Mouse (Mus musculus) testis, adult 2 months (tissue): ENCODE results near the gene Sh2d7. TPM values are rescaled to one million over a fixed set of nuclear protein-coding genes. Genes with fewer than 3 reads are reported as not detected.
A peak's percentile ranks its signal among the peaks of the same experiment; 100 is the strongest.

ENCODE experiments used
- H3K27ac ChIP-seq: fragments of 200-500 bp; 2 replicates; pipeline ENCODE4 v1.5.1; 2012; ENCODE audit warnings: low read depth, low read length; ENCODE audit not compliant: control insufficient read depth, insufficient read depth
- H3K27me3 ChIP-seq: fragments of 200-500 bp; 2 replicates; pipeline ENCODE4 v1.6.1; 2012; ENCODE audit warnings: mild to moderate bottlenecking, low read length, moderate library complexity; ENCODE audit not compliant: control insufficient read depth, insufficient read depth
- H3K36me3 ChIP-seq: fragments of 200-500 bp; 2 replicates; pipeline ENCODE4 v1.6.1; 2012; ENCODE audit warnings: mild to moderate bottlenecking, low read length; ENCODE audit not compliant: control insufficient read depth, insufficient read depth
- H3K4me1 ChIP-seq: fragments of 200-500 bp; 2 replicates; pipeline ENCODE4 v1.6.1; 2012; ENCODE audit warnings: low read length; ENCODE audit not compliant: control insufficient read depth, insufficient read depth
- H3K4me3 ChIP-seq: fragments of 200-500 bp; 2 replicates; pipeline ENCODE4 v1.5.1; 2012; ENCODE audit warnings: low read depth, mild to moderate bottlenecking, low read length, moderate library complexity, mixed read lengths; ENCODE audit not compliant: control insufficient read depth
- CTCF ChIP-seq: fragments of 200-500 bp; IDR thresholded peaks from 2 replicates; pipeline ENCODE4 v1.5.1; 2012; ENCODE audit warnings: low read depth, mild to moderate bottlenecking, inconsistent platforms, low read length, moderate library complexity; ENCODE audit not compliant: control insufficient read depth, insufficient read depth, insufficient replicate concordance
- POLR2A ChIP-seq: fragments of 200-500 bp; IDR thresholded peaks from 2 replicates; pipeline ENCODE4 v1.6.1; 2012; ENCODE audit warnings: low read depth, mild to moderate bottlenecking, inconsistent platforms, low read length, moderate library complexity; ENCODE audit not compliant: control insufficient read depth
- polyA plus RNA-seq: library from polyadenylated mRNA; depleted of rRNA; stranded (reverse); fragments of >200 nt; gene quantifications from 2 replicates; pipeline ENCODE4 v1.2.3, GENCODE M21; 2012; rRNA removed

Gene Sh2d7
- polyA plus RNA-seq, result 4.3 and 4.4 TPM in 2 replicates

DNA sequence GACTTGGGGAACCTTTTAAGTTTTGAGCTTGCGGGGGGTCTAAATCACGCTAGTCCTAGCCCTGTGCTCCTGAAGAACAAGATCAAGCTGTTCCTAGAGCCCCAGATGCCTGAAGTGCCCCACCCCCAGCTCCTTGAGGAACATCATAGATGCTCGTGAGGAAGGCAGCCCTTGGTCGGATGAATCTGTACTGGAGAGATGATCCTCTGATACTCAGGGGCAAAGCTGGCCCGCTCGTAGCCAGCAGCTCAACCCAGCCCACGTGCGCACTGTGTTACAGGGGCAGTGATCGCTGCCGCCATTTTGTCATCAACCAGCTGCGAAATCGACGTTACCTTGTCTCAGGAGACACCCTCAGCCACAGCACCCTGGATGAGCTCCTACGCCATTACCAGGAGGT lies at the start of gene Sh2d7:
Gene Sh2d7 (plus strand): TSS at position 301 of the 400 bp plus-strand sequence.
- peaks cover 3% of the 10 kb centered on the region; the same call in 1 of the 2 replicates for H3K4me1 ChIP-seq
- no peak within 1 kb of the TSS for H3K27ac ChIP-seq
- TF ChIP-seq CTCF, result no peak
- H3K36me3 ChIP-seq, result no peaks in the 10 kb centered on the region
- peak within 1 kb of the TSS; percentile 80 for H3K4me3 ChIP-seq
- no peaks in the 10 kb centered on the region for H3K27me3 ChIP-seq

DNA sequence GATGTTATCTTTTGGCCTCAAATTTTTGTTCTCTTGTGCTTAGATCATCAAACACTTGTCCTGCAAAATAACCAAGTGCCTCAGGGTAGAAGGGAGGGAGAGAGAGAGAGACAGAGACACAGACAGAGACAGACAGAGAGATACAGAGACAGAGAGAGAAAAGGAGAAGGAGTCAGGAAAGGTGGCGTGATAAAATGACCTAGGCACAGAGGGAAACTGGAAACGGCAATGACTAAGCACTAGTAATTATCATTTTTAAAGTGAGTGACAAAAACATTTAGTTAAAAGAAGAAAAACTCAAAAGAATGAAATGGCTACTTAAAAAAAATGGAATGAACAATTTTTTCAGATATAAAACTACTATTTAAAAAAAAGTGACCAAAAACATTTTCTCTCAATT lies 49.2 kb upstream of the Sh2d7 start:
- TF ChIP-seq POLR2A (no peak), CTCF (no peak)
- no peaks in the 10 kb centered on the region for H3K36me3 ChIP-seq
- no peak overlapping the region for H3K27ac ChIP-seq
- H3K4me3 ChIP-seq, result no peak overlapping the region
- peaks cover 3% of the 10 kb centered on the region for H3K4me1 ChIP-seq
- H3K27me3 ChIP-seq, result no peaks in the 10 kb centered on the region

DNA sequence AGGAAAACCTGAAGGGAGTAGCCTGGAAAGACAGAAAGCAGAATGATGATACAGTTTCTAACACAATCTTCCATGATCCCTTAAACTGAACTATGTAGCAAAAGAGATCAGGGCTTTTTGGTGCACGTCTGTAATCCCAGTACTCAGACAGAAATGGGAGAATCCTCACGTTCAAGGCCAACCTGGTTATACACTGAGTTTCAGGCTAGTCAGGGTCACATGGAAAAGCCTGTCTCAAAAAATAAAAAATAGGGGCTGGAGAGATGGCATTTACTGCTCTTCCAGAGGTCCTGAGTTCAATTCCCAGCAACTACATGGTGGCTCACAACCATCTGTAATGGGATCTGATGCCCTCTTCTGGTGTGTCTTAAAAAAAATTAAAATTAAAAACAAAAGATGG lies 48.4 kb upstream of the Sh2d7 start:
- Histone ChIP-seq H3K27me3 (no peaks in the 10 kb centered on the region), H3K4me1 (peaks cover 3% of the 10 kb centered on the region), H3K4me3 (no peak overlapping the region), H3K27ac (no peak overlapping the region), H3K36me3 (no peaks in the 10 kb centered on the region)
- TF ChIP-seq CTCF (no peak), POLR2A (no peak)

DNA sequence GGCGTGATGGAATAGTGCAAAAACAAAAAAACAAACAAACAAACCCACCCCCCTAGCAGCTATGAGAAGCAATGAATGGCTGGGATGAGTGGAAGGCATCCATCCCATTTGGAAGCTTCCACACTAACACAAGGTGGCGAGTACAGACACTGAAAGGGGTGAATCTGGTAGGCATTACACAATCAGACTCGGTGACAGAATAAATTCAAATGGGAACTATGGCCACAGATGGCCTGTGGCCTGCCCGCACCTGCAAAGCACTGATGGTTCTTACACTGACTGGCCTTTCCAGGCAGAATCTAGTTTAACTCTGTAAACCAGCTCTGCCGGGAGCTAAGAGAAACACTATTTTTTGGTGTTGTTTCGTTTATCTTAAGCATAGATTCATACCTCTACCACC lies 39.5 kb upstream of the Sh2d7 start:
- peaks cover 12% of the 10 kb centered on the region for H3K4me1 ChIP-seq
- H3K4me3 ChIP-seq, result no peak overlapping the region
- no peaks in the 10 kb centered on the region for H3K36me3 ChIP-seq
- H3K27ac ChIP-seq, result no peak overlapping the region
- no peaks in the 10 kb centered on the region for H3K27me3 ChIP-seq
- TF ChIP-seq CTCF, result no peak
- TF ChIP-seq POLR2A, result no peak

DNA sequence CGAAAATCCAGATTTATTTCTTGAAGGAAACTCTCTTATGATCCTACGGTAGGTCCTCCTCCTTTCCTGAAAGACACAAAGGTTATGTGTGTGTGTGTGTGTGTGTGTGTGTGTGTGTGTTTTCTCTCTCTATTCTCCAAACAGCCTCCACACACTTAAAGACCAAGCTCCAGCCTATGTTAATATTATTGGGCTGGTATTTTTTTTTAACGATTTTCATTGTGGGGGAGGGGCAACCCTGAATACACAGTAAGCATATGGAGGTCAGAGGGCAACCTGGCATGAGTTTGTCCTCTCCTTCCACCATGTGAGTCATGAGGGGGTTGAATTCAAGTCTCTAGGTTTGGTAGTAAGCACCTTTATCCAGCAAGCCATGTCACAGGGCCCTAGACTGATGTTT lies 39.0 kb upstream of the Sh2d7 start:
- no peaks in the 10 kb centered on the region for H3K27me3 ChIP-seq
- H3K27ac ChIP-seq, result no peak overlapping the region
- H3K4me1 ChIP-seq, result peaks cover 12% of the 10 kb centered on the region
- no peaks in the 10 kb centered on the region for H3K36me3 ChIP-seq
- no peak for TF ChIP-seq CTCF
- TF ChIP-seq POLR2A, result no peak
- no peak overlapping the region for H3K4me3 ChIP-seq

DNA sequence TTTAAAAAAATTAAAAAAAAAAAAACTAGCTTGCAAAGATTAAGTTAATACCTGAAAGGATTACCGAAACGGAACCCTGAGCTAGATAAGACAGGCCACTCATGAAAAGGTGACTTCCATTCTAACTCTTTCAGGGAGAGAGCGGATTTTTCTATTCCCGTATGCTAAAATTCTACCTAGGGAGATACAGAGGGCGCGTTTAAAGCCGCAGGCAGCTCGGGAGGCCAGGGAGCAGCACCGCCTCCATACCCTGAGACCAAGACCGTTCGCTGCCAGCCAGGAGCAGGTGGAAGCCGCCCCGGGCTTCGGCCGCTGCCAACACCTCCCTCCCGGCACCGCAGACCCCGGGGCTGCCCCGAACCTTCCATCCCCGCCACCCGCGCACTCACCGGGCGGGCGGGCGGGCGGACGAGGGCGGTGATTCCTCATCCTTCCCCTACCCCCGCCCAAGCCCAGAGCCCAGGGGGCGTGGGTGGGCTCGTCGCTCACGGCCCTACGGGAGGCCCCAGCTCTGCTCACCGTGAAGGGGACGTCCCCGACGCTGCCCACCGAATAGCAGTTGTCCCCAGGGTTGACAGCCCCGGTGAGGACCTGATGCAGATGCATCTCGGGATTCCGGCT lies 37.8 kb upstream of the Sh2d7 start:
- H3K4me1 ChIP-seq, result peaks cover 12% of the 10 kb centered on the region
- no peaks in the 10 kb centered on the region for H3K27me3 ChIP-seq
- peak overlapping the region; percentile 94 for H3K4me3 ChIP-seq
- H3K36me3 ChIP-seq, result no peaks in the 10 kb centered on the region
- peak overlapping the region; percentile 89 for H3K27ac ChIP-seq
- TF ChIP-seq POLR2A (no peak), CTCF (no peak)

DNA sequence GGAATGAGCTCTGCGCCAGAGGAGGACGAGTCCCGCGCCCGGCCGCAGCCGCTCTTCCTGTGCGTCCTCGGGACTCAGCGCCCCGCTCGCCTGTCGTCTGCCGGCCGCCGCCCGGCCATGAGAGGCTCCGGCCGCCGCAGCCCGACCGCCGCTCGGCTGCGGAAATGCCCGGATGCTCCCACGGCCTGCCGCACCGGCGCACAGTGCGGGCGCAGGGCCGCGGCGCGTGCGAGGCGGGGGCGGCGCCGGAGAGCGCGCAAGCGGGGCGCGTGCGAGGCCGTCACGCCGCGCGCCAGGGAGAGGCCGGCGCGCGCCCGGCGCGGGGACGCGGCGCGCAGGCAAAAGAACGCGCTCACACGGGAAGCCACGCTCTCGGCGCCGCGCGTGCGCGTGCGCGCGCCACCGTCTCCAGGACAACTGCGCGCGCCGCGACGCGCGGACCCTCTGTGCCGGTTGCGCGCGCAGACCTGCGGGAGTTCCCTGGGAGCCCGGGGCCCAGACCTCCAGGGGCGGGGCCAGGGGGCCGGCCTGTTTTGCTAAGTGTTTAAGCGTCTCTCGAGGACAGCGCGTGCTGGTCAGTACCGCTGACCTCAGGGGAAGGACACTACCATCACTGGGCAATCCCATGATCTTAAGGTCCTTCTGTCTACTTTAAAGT lies 37.2 kb upstream of the Sh2d7 start, which contains the start of gene Dmxl2:
Gene Dmxl2 (minus strand): TSS at position 174 of the 658 bp plus-strand sequence.
- Histone ChIP-seq H3K27ac (peak within 1 kb of the TSS; percentile 89), H3K36me3 (no peaks in the 10 kb centered on the region), H3K4me1 (peaks cover 12% of the 10 kb centered on the region), H3K27me3 (no peaks in the 10 kb centered on the region), H3K4me3 (peak within 1 kb of the TSS; percentile 94)
- no peak for TF ChIP-seq CTCF
- peak; percentile 20 for TF ChIP-seq POLR2A

DNA sequence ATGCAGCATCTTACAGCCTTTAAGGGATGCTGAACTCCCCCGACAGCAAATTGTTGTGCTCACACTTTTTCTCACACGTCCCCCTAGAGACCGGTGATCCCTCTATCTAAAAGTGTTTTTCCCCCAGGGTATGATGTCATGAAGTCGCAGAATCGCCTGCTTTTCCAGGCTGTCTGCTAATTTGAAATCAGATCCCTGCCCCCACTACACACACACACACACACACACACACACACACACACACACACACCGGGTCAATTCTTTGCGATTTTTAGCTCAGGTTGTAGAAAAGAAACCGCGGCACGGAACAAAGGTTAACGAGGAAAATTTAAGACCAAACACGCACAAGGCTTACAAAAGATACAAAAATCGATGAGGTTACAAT lies 36.7 kb upstream of the Sh2d7 start:
- H3K27ac ChIP-seq, result no peak overlapping the region
- H3K4me3 ChIP-seq, result peak overlapping the region; percentile 94
- peaks cover 12% of the 10 kb centered on the region for H3K4me1 ChIP-seq
- H3K27me3 ChIP-seq, result no peaks in the 10 kb centered on the region
- TF ChIP-seq POLR2A (no peak), CTCF (no peak)
- H3K36me3 ChIP-seq, result no peaks in the 10 kb centered on the region
